22 mouse cellular contexts compared by ENCODE assay signal in the genomic region with DNA sequence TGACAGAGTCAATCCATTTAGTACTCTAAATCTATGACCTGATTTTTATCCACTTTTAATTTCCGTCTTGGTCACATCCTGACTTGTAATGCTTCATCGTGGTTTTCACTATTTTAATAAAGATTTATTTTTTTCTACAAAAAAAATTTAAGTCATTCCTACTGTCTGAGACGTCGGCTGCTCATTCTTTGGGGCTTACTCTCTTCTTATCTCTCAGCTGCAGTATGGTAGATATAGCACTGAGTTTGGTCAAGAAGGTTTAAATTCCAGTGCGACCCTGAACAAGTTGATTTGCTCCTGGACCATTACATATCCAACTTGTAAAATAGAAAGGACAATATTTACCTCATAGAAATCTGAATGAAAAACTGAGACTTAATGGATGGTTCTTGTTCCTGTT. TPM values are rescaled to one million over a fixed set of nuclear protein-coding genes. Genes with fewer than 3 reads are reported as not detected.
DNase-seq lines count a peak whose midpoint lies in the region; ATAC-seq and TF ChIP-seq lines count a peak whose summit lies in the region.
"Not testable (repeated sequence)": the region's sequence is repeated elsewhere in the genome, so short reads cannot be mapped to it uniquely, and the experiment has no call there.
"Had no signal": no experiment of that assay in that cellular context is flagged by ENCODE, and none has a peak within 500 bp of the region (broad histone marks: within the 10 kb centered on the region; RNA-seq: fewer than 3 reads in every experiment).

No protein-coding gene starts in this region.

- not testable (repeated sequence) for TF ChIP-seq RAD21 in MEL (IDR thresholded peaks at IDR 0.05; ENCODE audit: low read depth, low read length)

- TF ChIP-seq EP300 in MEL (IDR thresholded peaks at IDR 0.05; ENCODE audit: low read depth in 1 of 2, low read length in 2 of 2) = peak; percentile 33 to 47; a peak in 3 of 4 replicates
- TF ChIP-seq EP300 in liver, embryonic 14.5 days (IDR thresholded peaks at IDR 0.05; ENCODE audit: low read depth) = peak; percentile 41

- not testable (repeated sequence) for H3K79me2 ChIP-seq in MEL (ENCODE audit: control insufficient read depth, insufficient read depth, low read length, poor library complexity)

- not testable (repeated sequence) for H3K9me3 ChIP-seq in MEL (replicated peaks; ENCODE audit: insufficient read depth, low read length); liver, embryonic 12.5 days (replicated peaks); liver, embryonic 14.5 days (ENCODE audit: control insufficient read depth, low read length)

- WGBS in liver, embryonic 12.5 days (ENCODE audit: insufficient replicate concordance) = 30% methylated on average over 5 of the region's 5 CpGs
- 17% methylated on average over 5 of the region's 5 CpGs for WGBS in liver, embryonic 14.5 days (ENCODE audit: insufficient replicate concordance)

- not testable (repeated sequence) for H3K36me3 ChIP-seq in MEL (ENCODE audit: control insufficient read depth in 1 of 2, insufficient read depth in 2 of 2, low read length in 2 of 2); liver, embryonic 12.5 days; liver, embryonic 14.5 days (replicated peaks; ENCODE audit: control insufficient read depth, insufficient read depth, low read depth)

- peak; percentile 30 for DNase-seq in MEL (ENCODE audit: low read depth, low spot score)
- DNase-seq in R1 (ENCODE audit: low read depth, low spot score) = peak; percentile 0
- peak; percentile 14 for DNase-seq in c-Kit-positive CD71-positive TER-119-negative erythroid progenitor cells, embryonic 14.5 days (ENCODE audit: low read depth)
- peak; percentile 11 for DNase-seq in c-Kit-positive CD71-positive TER-119-positive erythroid progenitor cells, embryonic 14.5 days (ENCODE audit: low spot score)
- DNase-seq in liver, embryonic 14.5 days (ENCODE audit: low read depth in 3 of 3, low spot score in 3 of 3) = peak in 2 of 3 experiments; percentile 19 to 30

- ATAC-seq in liver, embryonic 12.5 days; liver, embryonic 14.5 days (ENCODE audit: insufficient read depth): not testable (repeated sequence)

- H3K4me1 ChIP-seq in MEL (ENCODE audit: control insufficient read depth in 1 of 2, insufficient read depth in 2 of 2, low read length in 2 of 2) = not testable (repeated sequence)
- peaks cover 27% of the 10 kb centered on the region for H3K4me1 ChIP-seq in liver, embryonic 12.5 days
- H3K4me1 ChIP-seq in liver, embryonic 14.5 days (replicated peaks; ENCODE audit: control insufficient read depth in 2 of 2, insufficient read depth in 2 of 2, low read length in 1 of 2) = peaks cover 11 to 19% of the 10 kb centered on the region in 2 experiments; a peak in 3 of 4 replicates

- not testable (repeated sequence) for TF ChIP-seq POLR2A in MEL (IDR thresholded peaks at IDR 0.05; ENCODE audit: control insufficient read depth in 1 of 2, insufficient read depth in 1 of 2, low read depth in 1 of 2, low read length in 2 of 2, poor library complexity in 1 of 2)

- not testable (repeated sequence) for TF ChIP-seq CTCF in MEL (IDR thresholded peaks at IDR 0.05 in 2 of 3, conservative IDR thresholded peaks at IDR 0.05 in 1 of 3; ENCODE audit: control insufficient read depth in 1 of 3, insufficient read depth in 1 of 3, low read depth in 2 of 3, low read length in 3 of 3, poor library complexity in 1 of 3, severe bottlenecking in 1 of 3); liver, embryonic 14.5 days (IDR thresholded peaks at IDR 0.05; ENCODE audit: low read depth)

- H3K4me2 ChIP-seq in liver, embryonic 12.5 days = 0 out of 2 replicates have a peak overlapping the region, but pooled peaks have one; percentile 22
- peak overlapping the region; percentile 24; the same call in 1 of the 2 replicates for H3K4me2 ChIP-seq in liver, embryonic 14.5 days (ENCODE audit: low read depth)

- not testable (repeated sequence) for H3K27ac ChIP-seq in MEL (ENCODE audit: control insufficient read depth, low read depth, low read length); liver, embryonic 12.5 days; liver, embryonic 14.5 days

- not testable (repeated sequence) for H3K4me3 ChIP-seq in MEL (ENCODE audit: control insufficient read depth in 1 of 2, insufficient read depth in 1 of 2, low read depth in 2 of 2, low read length in 2 of 2); liver, embryonic 12.5 days; liver, embryonic 14.5 days (ENCODE audit: insufficient read depth in 1 of 2, low read depth in 2 of 2, low read length in 2 of 2)

- not testable (repeated sequence) for H3K27me3 ChIP-seq in MEL (ENCODE audit: control insufficient read depth in 1 of 2, insufficient read depth in 2 of 2, low read length in 2 of 2); liver, embryonic 12.5 days (replicated peaks); liver, embryonic 14.5 days (ENCODE audit: control insufficient read depth, insufficient read depth, low read length)

- H3K9ac ChIP-seq in MEL (ENCODE audit: control insufficient read depth, low read depth, low read length, poor library complexity, severe bottlenecking); liver, embryonic 12.5 days; liver, embryonic 14.5 days (replicated peaks): not testable (repeated sequence)

TF ChIP-seq in MEL, 35 proteins besides CTCF, POLR2A, EP300 and RAD21:
- TF ChIP-seq ZNF384 (IDR thresholded peaks at IDR 0.05; ENCODE audit: low read depth, low read length) (peak; percentile 60), TCF12 (IDR thresholded peaks at IDR 0.05; ENCODE audit: low read depth, low read length) (0 out of 2 replicates have a peak, but pooled peaks have one; percentile 38), GATA1 (IDR thresholded peaks at IDR 0.05; ENCODE audit: low read depth, low read length) (peak; percentile 74), ETS1 (IDR thresholded peaks at IDR 0.05; ENCODE audit: low read depth, low read length) (peak; percentile 20; the same call in 1 of the 2 replicates)

RNA-seq across cellular contexts. Expression of gene Gm47996, which starts 1.7 kb away (rescaled TPM):
- not detected in 2 replicates for total RNA-seq in MEL (2012; rRNA removed)
- not detected for polyA plus RNA-seq in MEL (2012; ENCODE audit: insufficient read depth in 1 of 2, insufficient read length in 2 of 2, low read depth in 1 of 2, low replicate concordance in 2 of 2, missing spikeins in 1 of 2)
- 0.35 and 0.83 TPM in 2 replicates for polyA plus RNA-seq in liver, embryonic 12.5 days (2016; fragmentation: Nextera tagmentation; extraction: Ambion mirVana)
- 0.42 and 0.52 TPM in 2 replicates for polyA plus RNA-seq in liver, embryonic 14.5 days (2012; rRNA removed)
- polyA plus RNA-seq in liver, embryonic 14.5 days (2014; fragmentation: Nextera tagmentation; extraction: Ambion mirVana) = 0.46 TPM in 1 of 2 replicates, not detected in the other
- total RNA-seq: adrenal gland, adult 18-20 months; adrenal gland, adult 2 months; adrenal gland, adult 8-10 months; adrenal gland, postnatal 10 days; adrenal gland, postnatal 14 days; adrenal gland, postnatal 25 days; adrenal gland, postnatal 36 days; adrenal gland, postnatal 4 days; CH12.LX had no signal
- polyA plus RNA-seq: activated CD4-positive, CD25-positive, alpha-beta regulatory T cell, adult 4 months; adrenal gland, adult 2 months; C2C12; CD4-positive, CD25-positive, alpha-beta regulatory T cell, adult 4 months; cerebellum, adult 2 months; Patski had no signal

RNA-seq across cellular contexts. Expression of gene 3110040M04Rik, which starts 7.7 kb away (rescaled TPM):
- total RNA-seq in MEL (2012; rRNA removed) = 0.19 TPM in 1 of 2 replicates, not detected in the other
- under 1 TPM in 1 of 2 experiments, not detected in 1; 0.25 TPM for polyA plus RNA-seq in MEL (2012; ENCODE audit: insufficient read depth in 1 of 2, insufficient read length in 2 of 2, low read depth in 1 of 2, low replicate concordance in 2 of 2, missing spikeins in 1 of 2)
- 1.3 and 1.6 TPM in 2 replicates for polyA plus RNA-seq in liver, embryonic 12.5 days (2016; fragmentation: Nextera tagmentation; extraction: Ambion mirVana)
- polyA plus RNA-seq in liver, embryonic 14.5 days (2012; rRNA removed) = 1.2 and 1.5 TPM in 2 replicates
- 1.2 and 1.3 TPM in 2 replicates for polyA plus RNA-seq in liver, embryonic 14.5 days (2014; fragmentation: Nextera tagmentation; extraction: Ambion mirVana)
- total RNA-seq: adrenal gland, adult 18-20 months; adrenal gland, adult 2 months; adrenal gland, adult 8-10 months; adrenal gland, postnatal 10 days; adrenal gland, postnatal 14 days; adrenal gland, postnatal 25 days; adrenal gland, postnatal 36 days; adrenal gland, postnatal 4 days; CH12.LX had no signal
- polyA plus RNA-seq: activated CD4-positive, CD25-positive, alpha-beta regulatory T cell, adult 4 months; adrenal gland, adult 2 months; brain, embryonic 14.5 days; C2C12; CD4-positive, CD25-positive, alpha-beta regulatory T cell, adult 4 months; cerebellum, adult 2 months; Patski had no signal

RNA-seq across cellular contexts. Expression of gene Gm47995, which starts 13.4 kb away (rescaled TPM):
- not detected in 2 replicates for total RNA-seq in MEL (2012; rRNA removed)
- polyA plus RNA-seq in MEL (2012; ENCODE audit: insufficient read depth in 1 of 2, insufficient read length in 2 of 2, low read depth in 1 of 2, low replicate concordance in 2 of 2, missing spikeins in 1 of 2) = under 1 TPM in 1 of 2 experiments, not detected in 1; 0.18 TPM
- polyA plus RNA-seq in liver, embryonic 12.5 days (2016; fragmentation: Nextera tagmentation; extraction: Ambion mirVana) = 0.85 and 1.1 TPM in 2 replicates
- polyA plus RNA-seq in liver, embryonic 14.5 days (2012; rRNA removed) = 0.88 and 1.1 TPM in 2 replicates
- polyA plus RNA-seq in liver, embryonic 14.5 days (2014; fragmentation: Nextera tagmentation; extraction: Ambion mirVana) = 0.71 and 0.76 TPM in 2 replicates
- total RNA-seq: adrenal gland, adult 18-20 months; adrenal gland, adult 2 months; adrenal gland, adult 8-10 months; adrenal gland, postnatal 10 days; adrenal gland, postnatal 14 days; adrenal gland, postnatal 25 days; adrenal gland, postnatal 36 days; adrenal gland, postnatal 4 days; CH12.LX had no signal
- polyA plus RNA-seq: activated CD4-positive, CD25-positive, alpha-beta regulatory T cell, adult 4 months; adrenal gland, adult 2 months; brain, embryonic 14.5 days; CD4-positive, CD25-positive, alpha-beta regulatory T cell, adult 4 months; cerebellum, adult 2 months; Patski had no signal

RNA-seq across cellular contexts. Expression of gene Gm8947, which starts 19.5 kb away (rescaled TPM):
- total RNA-seq in MEL (2012; rRNA removed) = 0.08 TPM in 1 of 2 replicates, not detected in the other
- not detected for polyA plus RNA-seq in MEL (2012; ENCODE audit: insufficient read depth in 1 of 2, insufficient read length in 2 of 2, low read depth in 1 of 2, low replicate concordance in 2 of 2, missing spikeins in 1 of 2)
- 1.2 and 1.7 TPM in 2 replicates for polyA plus RNA-seq in liver, embryonic 12.5 days (2016; fragmentation: Nextera tagmentation; extraction: Ambion mirVana)
- 0.92 and 1.4 TPM in 2 replicates for polyA plus RNA-seq in liver, embryonic 14.5 days (2012; rRNA removed)
- 0.45 and 1.2 TPM in 2 replicates for polyA plus RNA-seq in liver, embryonic 14.5 days (2014; fragmentation: Nextera tagmentation; extraction: Ambion mirVana)
- total RNA-seq: adrenal gland, adult 18-20 months; adrenal gland, adult 2 months; adrenal gland, adult 8-10 months; adrenal gland, postnatal 10 days; adrenal gland, postnatal 14 days; adrenal gland, postnatal 25 days; adrenal gland, postnatal 36 days had no signal
- polyA plus RNA-seq: activated CD4-positive, CD25-positive, alpha-beta regulatory T cell, adult 4 months; adrenal gland, adult 2 months; brain, embryonic 14.5 days; CD4-positive, CD25-positive, alpha-beta regulatory T cell, adult 4 months; cerebellum, adult 2 months; Patski had no signal

RNA-seq across cellular contexts. Expression of gene Gm47985, which starts 29.3 kb away (rescaled TPM):
- 0.19 and 0.26 TPM in 2 replicates for total RNA-seq in MEL (2012; rRNA removed)
- under 1 TPM in 1 of 2 experiments, not detected in 1; 0.25 TPM for polyA plus RNA-seq in MEL (2012; ENCODE audit: insufficient read depth in 1 of 2, insufficient read length in 2 of 2, low read depth in 1 of 2, low replicate concordance in 2 of 2, missing spikeins in 1 of 2)
- 3.7 and 4.1 TPM in 2 replicates for polyA plus RNA-seq in liver, embryonic 12.5 days (2016; fragmentation: Nextera tagmentation; extraction: Ambion mirVana)
- polyA plus RNA-seq in liver, embryonic 14.5 days (2012; rRNA removed) = 2.0 and 2.1 TPM in 2 replicates
- 1.7 and 2.2 TPM in 2 replicates for polyA plus RNA-seq in liver, embryonic 14.5 days (2014; fragmentation: Nextera tagmentation; extraction: Ambion mirVana)
- total RNA-seq: adrenal gland, adult 18-20 months; adrenal gland, adult 2 months; adrenal gland, adult 8-10 months; adrenal gland, postnatal 10 days; adrenal gland, postnatal 14 days; adrenal gland, postnatal 25 days; adrenal gland, postnatal 36 days; adrenal gland, postnatal 4 days; CH12.LX; ES-E14 had no signal
- polyA plus RNA-seq: activated CD4-positive, CD25-positive, alpha-beta regulatory T cell, adult 4 months; adrenal gland, adult 2 months; brain, embryonic 14.5 days; CD4-positive, CD25-positive, alpha-beta regulatory T cell, adult 4 months; cerebellum, adult 2 months; Patski had no signal
